Mouse (Mus musculus): Measurements from ENCODE around the gene Ptrh1. TPM values are rescaled to one million over a fixed set of nuclear protein-coding genes. Genes with fewer than 3 reads are reported as not detected.

Gene Ptrh1
- polyA plus RNA-seq, 1 experiment from 2014 or later = 3.6 TPM

GRCm38 (mm10) chr2:32739311-32739710 lies 36.3 kb upstream of the Ptrh1 start:
- no peak overlapping the region for H3K9ac ChIP-seq
- H3K27me3 ChIP-seq = peaks cover 28% of the 10 kb centered on the region
- no peaks in the 10 kb centered on the region for H3K9me3 ChIP-seq (replicated peaks)
- H3K4me1 ChIP-seq (replicated peaks) = peaks cover 30% of the 10 kb centered on the region
- no peak overlapping the region for H3K27ac ChIP-seq
- H3K36me3 ChIP-seq = no peaks in the 10 kb centered on the region
- no peak overlapping the region for H3K4me3 ChIP-seq (replicated peaks)
- DNase-seq (no peak), ATAC-seq (ENCODE audit: low read depth) (no peak)
- no peak overlapping the region for H3K4me2 ChIP-seq
- 64% methylated on average over 4 of the region's 4 CpGs for WGBS (ENCODE audit: insufficient replicate concordance)

GRCm38 (mm10) chr2:32740916-32741272 lies 34.7 kb upstream of the Ptrh1 start, which contains the start of gene 6330409D20Rik:
6330409D20Rik (minus strand) TSS chr2:32741016.
- Histone ChIP-seq H3K9ac (no peak within 1 kb of the TSS), H3K36me3 (no peaks in the 10 kb centered on the region), H3K27ac (no peak within 1 kb of the TSS), H3K4me2 (peak within 1 kb of the TSS; percentile 61), H3K4me1 (replicated peaks) (peaks cover 17% of the 10 kb centered on the region), H3K27me3 (peaks cover 28% of the 10 kb centered on the region), H3K4me3 (replicated peaks) (peak within 1 kb of the TSS; percentile 40), H3K9me3 (replicated peaks) (no peaks in the 10 kb centered on the region)
- WGBS (ENCODE audit: insufficient replicate concordance) = 28% methylated on average over 11 of the region's 11 CpGs
- no peak for ATAC-seq (ENCODE audit: low read depth)
- DNase-seq = no peak

GRCm38 (mm10) chr2:32741273-32742172 lies 34.1 kb upstream of the Ptrh1 start:
- 0 out of 2 replicates have a peak, but pooled peaks have one; percentile 32 for ATAC-seq (ENCODE audit: low read depth)
- no peaks in the 10 kb centered on the region for H3K36me3 ChIP-seq
- H3K27me3 ChIP-seq = peaks cover 28% of the 10 kb centered on the region
- WGBS (ENCODE audit: insufficient replicate concordance) = 33% methylated on average over 56 of the region's 58 CpGs
- H3K27ac ChIP-seq = no peak overlapping the region
- H3K4me1 ChIP-seq (replicated peaks) = peaks cover 13% of the 10 kb centered on the region
- H3K4me3 ChIP-seq (replicated peaks) = peak overlapping the region; percentile 40
- DNase-seq = no peak
- no peaks in the 10 kb centered on the region for H3K9me3 ChIP-seq (replicated peaks)
- H3K9ac ChIP-seq = no peak overlapping the region
- peak overlapping the region; percentile 61 for H3K4me2 ChIP-seq

- Histone ChIP-seq H3K4me3 (replicated peaks) (no peak overlapping the region), H3K4me2 (0 out of 2 replicates have a peak overlapping the region, but pooled peaks have one; percentile 61), H3K27ac (no peak overlapping the region), H3K36me3 (no peaks in the 10 kb centered on the region), H3K9me3 (replicated peaks) (no peaks in the 10 kb centered on the region), H3K4me1 (replicated peaks) (peaks cover 10% of the 10 kb centered on the region), H3K27me3 (peaks cover 28% of the 10 kb centered on the region), H3K9ac (no peak overlapping the region)
- DNase-seq = no peak
- 69% methylated on average over 18 of the region's 18 CpGs for WGBS (ENCODE audit: insufficient replicate concordance)
- ATAC-seq (ENCODE audit: low read depth) = no peak
These were observed 33.4 kb upstream of the Ptrh1 start for GRCm38 (mm10) chr2:32742173-32742531.

GRCm38 (mm10) chr2:32744272-32744982 lies 31.2 kb upstream of the Ptrh1 start:
- DNase-seq = no peak
- H3K4me1 ChIP-seq (replicated peaks) = peaks cover 10% of the 10 kb centered on the region

GRCm38 (mm10) chr2:32749082-32749481 lies 26.5 kb upstream of the Ptrh1 start:
- Histone ChIP-seq H3K9me3 (replicated peaks) (no peaks in the 10 kb centered on the region), H3K4me1 (replicated peaks) (0 out of 2 replicates have a peak, but pooled peaks cover 4% of the 10 kb centered on the region), H3K4me2 (no peak overlapping the region), H3K9ac (no peak overlapping the region), H3K27me3 (no peaks in the 10 kb centered on the region), H3K36me3 (0 out of 2 replicates have a peak, but pooled peaks cover 11% of the 10 kb centered on the region), H3K27ac (no peak overlapping the region), H3K4me3 (replicated peaks) (no peak overlapping the region)
- ATAC-seq (ENCODE audit: low read depth) = no peak
- 83% methylated on average over 16 of the region's 16 CpGs for WGBS (ENCODE audit: insufficient replicate concordance)
- no peak for DNase-seq

More at GRCm38 (mm10) chr2:32744272-32744982, 31.2 kb upstream of the Ptrh1 start:
- ATAC-seq (ENCODE audit: low read depth) = no peak
- 65% methylated on average over 15 of the region's 15 CpGs for WGBS (ENCODE audit: insufficient replicate concordance)
- no peak overlapping the region for H3K27ac ChIP-seq
- H3K36me3 ChIP-seq = 0 out of 2 replicates have a peak, but pooled peaks cover 3% of the 10 kb centered on the region
- H3K4me3 ChIP-seq (replicated peaks) = no peak overlapping the region
- H3K27me3 ChIP-seq = peaks cover 28% of the 10 kb centered on the region
- no peak overlapping the region for H3K4me2 ChIP-seq
- H3K9ac ChIP-seq = no peak overlapping the region
- H3K9me3 ChIP-seq (replicated peaks) = no peaks in the 10 kb centered on the region

GRCm38 (mm10) chr2:32750199-32750598 lies 25.4 kb upstream of the Ptrh1 start:
- no peak overlapping the region for H3K4me3 ChIP-seq (replicated peaks)
- ATAC-seq (ENCODE audit: low read depth) = no peak
- no peak for DNase-seq
- no peak overlapping the region for H3K27ac ChIP-seq
- no peak overlapping the region for H3K9ac ChIP-seq
- no peaks in the 10 kb centered on the region for H3K27me3 ChIP-seq
- H3K4me1 ChIP-seq (replicated peaks) = 0 out of 2 replicates have a peak, but pooled peaks cover 4% of the 10 kb centered on the region
- H3K4me2 ChIP-seq = no peak overlapping the region
- 71% methylated on average over 7 of the region's 7 CpGs for WGBS (ENCODE audit: insufficient replicate concordance)
- H3K36me3 ChIP-seq = 0 out of 2 replicates have a peak, but pooled peaks cover 11% of the 10 kb centered on the region
- no peaks in the 10 kb centered on the region for H3K9me3 ChIP-seq (replicated peaks)

- Histone ChIP-seq H3K27me3 (no peaks in the 10 kb centered on the region), H3K9ac (no peak overlapping the region), H3K27ac (no peak overlapping the region), H3K4me2 (peak overlapping the region; percentile 40), H3K36me3 (0 out of 2 replicates have a peak, but pooled peaks cover 11% of the 10 kb centered on the region), H3K4me3 (replicated peaks) (peak overlapping the region; percentile 23), H3K9me3 (replicated peaks) (no peaks in the 10 kb centered on the region), H3K4me1 (replicated peaks) (0 out of 2 replicates have a peak, but pooled peaks cover 4% of the 10 kb centered on the region)
- peak; percentile 69 for ATAC-seq (ENCODE audit: low read depth)
- WGBS (ENCODE audit: insufficient replicate concordance) = 66% methylated on average over 31 of the region's 31 CpGs
- no peak for DNase-seq
These were observed 24.5 kb upstream of the Ptrh1 start for GRCm38 (mm10) chr2:32750887-32751664.

GRCm38 (mm10) chr2:32751665-32752033 lies 23.9 kb upstream of the Ptrh1 start:
- WGBS (ENCODE audit: insufficient replicate concordance) = 58% methylated on average over 9 of the region's 10 CpGs
- ATAC-seq (ENCODE audit: low read depth) = no peak
- Histone ChIP-seq H3K27me3 (no peaks in the 10 kb centered on the region), H3K4me2 (peak overlapping the region; percentile 40), H3K4me3 (replicated peaks) (peak overlapping the region; percentile 23; the same call in 1 of the 2 replicates), H3K9ac (no peak overlapping the region), H3K9me3 (replicated peaks) (no peaks in the 10 kb centered on the region), H3K4me1 (replicated peaks) (peaks cover 5% of the 10 kb centered on the region; the same call in 1 of the 2 replicates), H3K27ac (no peak overlapping the region), H3K36me3 (0 out of 2 replicates have a peak, but pooled peaks cover 11% of the 10 kb centered on the region)
- no peak for DNase-seq

GRCm38 (mm10) chr2:32752181-32752580 lies 23.4 kb upstream of the Ptrh1 start:
- ATAC-seq (ENCODE audit: low read depth) (no peak), DNase-seq (no peak)
- Histone ChIP-seq H3K27ac (no peak overlapping the region), H3K27me3 (no peaks in the 10 kb centered on the region), H3K9me3 (replicated peaks) (no peaks in the 10 kb centered on the region), H3K9ac (no peak overlapping the region), H3K36me3 (0 out of 2 replicates have a peak, but pooled peaks cover 11% of the 10 kb centered on the region), H3K4me3 (replicated peaks) (no peak overlapping the region), H3K4me1 (replicated peaks) (peaks cover 8% of the 10 kb centered on the region; the same call in 1 of the 2 replicates), H3K4me2 (peak overlapping the region; percentile 40)
- WGBS (ENCODE audit: insufficient replicate concordance) = 68% methylated on average over 10 of the region's 10 CpGs
